Mouse (Mus musculus) spleen, adult 12 weeks (tissue): ENCODE data around the gene Ing1.
A peak's percentile ranks its signal among the peaks of the same experiment; 100 is the strongest.

Experiments used
- DNase-seq: peaks from one replicate; pipeline ENCODE4 v3.0.0; 2022; ENCODE audit warnings: low spot score

Gene Ing1

DNA sequence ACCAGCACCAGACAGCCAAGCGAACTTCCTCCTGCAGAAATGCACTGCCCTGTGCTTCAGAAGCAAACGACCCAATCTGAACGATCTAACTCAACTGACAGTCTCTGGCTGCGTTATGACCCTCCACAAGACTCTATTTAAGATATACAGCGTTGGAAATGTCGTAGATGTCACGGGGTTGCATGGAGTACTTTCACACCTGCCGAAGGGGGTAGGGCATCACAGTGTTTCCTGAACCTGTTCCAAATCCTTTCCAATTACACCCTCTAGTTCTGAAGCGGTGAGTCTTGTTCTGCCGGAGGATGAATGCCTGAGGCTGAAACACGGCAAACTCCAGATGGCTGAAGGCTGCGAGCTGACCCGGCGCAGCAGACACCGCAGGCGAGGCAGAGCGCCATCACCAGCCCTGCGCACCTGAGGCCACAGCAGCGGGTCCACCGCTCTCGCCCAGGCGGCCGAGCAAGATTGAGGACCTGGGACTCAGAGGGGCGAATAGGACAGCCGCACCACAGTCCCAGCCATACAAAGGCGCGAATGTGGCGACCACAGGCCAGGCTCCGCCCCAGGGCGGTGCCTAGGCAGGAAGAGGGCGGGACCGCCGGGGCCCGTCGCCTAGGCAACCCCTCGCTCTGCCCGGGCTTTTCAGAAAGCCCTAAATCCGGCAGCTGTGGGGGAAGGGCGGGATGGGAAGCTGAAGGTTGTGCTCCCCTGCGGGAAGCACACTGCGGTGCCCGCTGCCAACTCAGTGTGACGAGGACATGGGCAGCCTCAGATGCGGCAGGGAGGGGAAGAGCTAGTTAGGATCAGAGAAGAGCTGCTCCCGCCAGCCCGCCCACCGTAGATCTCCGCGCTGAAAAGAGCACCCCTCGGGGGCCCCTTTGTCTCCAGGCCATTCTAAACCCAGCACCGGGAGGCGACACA lies at the start of gene Ing1:
Gene Ing1 (plus strand): TSS at position 773 of the 921 bp plus-strand sequence.
- DNase-seq: peak; percentile 95

DNA sequence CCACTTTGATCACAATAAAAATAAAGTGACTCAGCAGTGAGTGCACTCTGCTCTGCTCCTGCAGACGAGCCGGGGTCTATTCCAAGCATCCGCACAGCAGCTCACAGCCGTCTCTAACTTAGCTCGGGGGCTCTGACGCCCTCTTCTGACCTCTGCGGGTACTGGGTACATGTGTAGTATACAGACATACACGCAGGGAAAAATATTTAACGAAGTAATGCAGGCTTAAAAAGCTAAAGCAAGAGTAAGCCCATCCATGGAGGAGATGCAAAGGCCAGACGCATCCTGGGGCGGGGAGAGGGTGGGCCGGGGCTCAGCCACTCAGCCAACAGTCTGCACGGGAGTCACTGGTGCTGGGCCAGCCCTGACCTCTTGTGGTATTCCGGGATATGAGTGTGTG lies 49.3 kb upstream of the Ing1 start:
- DNase-seq: no peak

DNA sequence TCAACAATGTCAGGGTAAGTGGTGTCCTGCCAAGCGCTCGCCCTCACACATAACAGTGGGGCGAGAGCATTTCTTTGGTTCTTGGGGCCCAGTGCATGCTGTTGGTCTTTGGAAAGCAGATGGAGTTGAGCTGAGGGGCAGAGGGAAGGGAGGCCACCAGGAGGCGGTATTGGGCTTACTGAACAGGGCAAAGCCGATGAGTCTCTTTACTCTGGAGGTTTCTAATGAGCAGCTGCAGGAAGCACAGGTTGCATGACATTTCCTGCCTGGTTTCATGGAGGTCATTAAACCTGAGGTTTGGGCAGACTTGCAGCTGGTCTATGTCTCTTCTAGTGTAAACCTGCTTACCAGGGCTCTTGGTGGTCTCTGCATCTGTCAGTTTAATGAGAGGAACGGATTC lies 48.6 kb upstream of the Ing1 start:
- peak; percentile 38 for DNase-seq

DNA sequence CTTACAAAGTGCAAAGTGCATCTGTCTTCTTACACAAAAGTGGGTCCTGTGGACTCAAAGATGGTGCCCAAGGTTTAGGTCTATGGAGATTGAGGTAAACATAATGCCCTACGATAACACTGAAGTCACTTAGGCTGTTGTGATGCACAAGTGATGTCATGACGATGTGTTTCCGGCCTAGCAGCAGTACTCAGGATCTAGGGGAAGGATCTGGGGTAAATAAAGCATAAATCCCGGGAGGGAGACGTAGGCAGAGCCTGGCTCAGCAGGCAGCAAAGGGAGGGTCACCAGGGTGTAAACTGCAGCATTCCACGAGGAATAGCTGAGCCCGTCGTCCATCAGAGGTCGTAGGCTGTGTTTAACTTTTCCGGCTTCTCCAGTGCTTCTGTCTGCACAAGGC lies 46.5 kb upstream of the Ing1 start:
- no peak for DNase-seq

DNA sequence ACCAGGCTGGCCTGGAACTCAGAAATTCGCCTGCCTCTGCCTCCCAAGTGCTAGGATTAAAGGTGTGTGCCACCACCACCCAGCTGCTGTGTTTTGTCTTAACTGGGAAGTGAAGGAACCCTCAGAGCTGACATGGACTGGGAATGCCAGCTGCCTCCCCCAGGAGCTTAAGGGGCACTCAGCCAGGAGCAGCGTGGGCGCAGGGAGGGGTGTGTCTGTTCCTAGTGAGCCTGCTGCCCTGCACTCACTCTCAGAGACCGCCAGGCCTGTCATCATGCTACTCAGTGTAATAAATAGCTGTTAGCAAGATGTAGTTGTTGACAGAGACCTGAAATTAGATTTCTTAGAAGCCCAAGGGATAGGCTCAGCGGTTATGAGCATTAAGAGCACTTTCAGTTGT lies 44.4 kb upstream of the Ing1 start:
- no peak for DNase-seq

DNA sequence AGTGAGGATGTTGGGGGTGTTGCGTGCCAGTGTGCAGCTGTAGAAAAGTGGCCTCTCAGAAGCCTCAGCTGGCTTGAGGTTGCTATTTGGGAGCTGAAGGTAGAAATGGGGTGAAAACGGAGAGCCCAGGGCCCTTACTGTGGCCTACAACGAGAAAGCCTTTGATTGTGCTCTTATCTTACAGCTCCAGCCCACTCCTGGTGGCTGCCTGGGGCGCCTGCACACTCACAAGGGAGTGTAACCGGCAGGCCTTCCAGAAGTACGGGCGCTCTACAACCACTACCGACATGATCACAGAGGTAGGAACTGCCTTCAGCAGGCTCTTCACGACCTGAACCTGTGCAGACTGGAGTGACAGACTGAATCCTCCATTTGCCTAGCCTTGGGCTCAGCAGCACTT lies 42.7 kb upstream of the Ing1 start:
- DNase-seq: no peak

DNA sequence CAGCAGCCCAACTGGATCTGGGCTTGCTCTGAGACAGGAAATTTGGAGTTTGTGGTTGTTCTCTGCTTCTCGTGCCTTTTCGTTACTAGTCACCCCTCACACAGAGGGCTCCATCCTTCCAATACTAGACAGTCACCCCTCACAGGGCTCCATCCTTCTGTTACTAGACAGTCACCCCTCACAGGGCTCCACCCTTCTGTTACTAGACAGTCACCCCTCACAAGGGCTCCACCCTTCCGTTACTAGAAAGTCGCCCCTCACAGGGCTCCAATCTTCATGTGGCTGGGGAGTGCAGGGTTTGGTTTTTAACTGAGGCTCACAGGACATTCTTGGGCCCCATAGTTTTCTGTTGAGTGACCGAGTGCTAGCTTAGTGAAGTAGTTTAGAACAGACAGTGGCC lies 42.1 kb upstream of the Ing1 start:
- no peak for DNase-seq

DNA sequence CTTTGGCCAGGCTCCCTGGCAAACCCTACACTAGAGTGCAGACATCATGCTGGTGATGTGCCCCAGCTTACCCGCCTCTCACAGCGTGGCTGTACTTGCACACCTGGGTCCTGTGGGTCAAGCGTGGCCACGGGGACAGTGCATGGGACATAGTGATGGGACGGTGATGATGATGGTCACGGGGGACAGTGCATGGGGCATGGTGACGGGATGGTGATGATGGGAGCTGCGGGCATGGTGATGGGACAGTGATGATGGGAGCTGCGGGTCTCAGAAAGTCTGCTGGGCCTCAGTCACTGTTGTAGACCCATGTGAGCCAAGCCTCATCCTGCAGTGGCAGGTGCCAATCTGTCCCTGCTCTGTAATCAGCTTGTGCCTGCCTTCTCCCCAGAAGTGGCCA lies 39.1 kb upstream of the Ing1 start:
- no peak for DNase-seq

DNA sequence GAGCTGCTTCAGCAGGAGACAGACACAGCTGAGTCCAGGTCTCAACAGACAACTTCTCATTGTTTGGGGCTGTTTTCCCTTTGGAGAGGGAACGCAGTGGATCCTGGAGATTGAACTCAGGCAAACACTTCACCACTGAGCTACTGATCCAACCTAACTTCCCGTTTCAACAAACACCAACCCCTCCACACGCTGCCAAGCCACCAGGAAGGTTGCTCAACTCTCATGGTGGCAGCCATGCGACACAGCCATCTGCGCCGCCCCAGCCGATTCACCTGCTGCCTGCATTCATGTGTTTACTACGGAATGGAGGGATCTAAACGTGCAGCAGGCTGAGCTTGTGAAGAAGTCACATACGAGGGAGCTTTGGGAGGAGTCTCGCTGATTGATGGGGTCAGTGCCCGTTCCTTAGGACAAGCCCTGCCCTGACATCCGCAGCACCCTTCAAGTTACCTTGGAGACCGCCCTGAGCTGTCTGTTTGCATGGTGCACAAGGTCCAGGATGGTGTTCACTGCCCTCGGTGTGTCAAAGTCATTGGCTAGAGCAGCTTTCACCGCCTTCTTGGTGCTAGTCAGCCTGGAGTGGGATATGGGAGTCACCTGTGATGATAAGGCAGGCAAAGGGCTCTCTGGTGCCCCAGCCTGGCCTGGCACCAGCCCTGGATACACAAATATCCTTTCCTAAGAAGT lies 37.9 kb upstream of the Ing1 start:
- DNase-seq: no peak

DNA sequence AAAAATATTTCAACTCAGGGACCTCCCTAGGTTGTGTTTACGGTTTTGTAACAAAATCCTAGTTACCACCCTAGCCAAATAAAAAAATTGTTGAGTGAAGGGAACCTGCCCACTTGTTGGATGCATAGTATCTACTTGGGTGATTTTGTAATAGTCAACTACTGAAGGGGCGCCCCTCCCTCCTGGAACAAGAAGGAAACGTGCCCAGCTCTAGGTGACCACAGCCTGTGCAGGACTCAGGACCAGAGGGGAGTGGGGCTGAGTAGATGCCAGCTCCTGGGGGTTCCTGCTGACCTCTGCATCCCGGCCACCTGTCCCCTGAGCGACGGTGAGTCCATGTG lies 37.3 kb upstream of the Ing1 start:
- no peak for DNase-seq

DNA sequence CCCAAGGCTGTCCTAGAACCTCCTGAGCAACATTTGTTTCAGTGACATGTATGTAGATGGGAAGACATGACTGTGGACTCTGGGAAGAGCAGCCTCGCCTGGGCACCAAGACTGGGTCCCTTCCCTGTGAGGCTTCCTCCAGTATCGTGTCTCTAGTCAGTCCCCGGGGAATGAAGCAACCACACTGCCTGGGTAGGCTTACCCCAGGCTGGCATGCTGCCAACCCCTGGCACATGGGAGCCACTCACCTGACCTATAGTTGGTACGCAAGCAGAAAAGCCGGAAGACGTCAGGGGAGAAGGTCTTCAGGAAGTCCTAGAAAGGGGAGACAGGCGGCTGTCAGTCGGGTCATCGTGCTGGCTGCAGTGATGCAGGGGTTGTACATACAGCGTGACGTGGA lies 36.7 kb upstream of the Ing1 start:
- DNase-seq: no peak

DNA sequence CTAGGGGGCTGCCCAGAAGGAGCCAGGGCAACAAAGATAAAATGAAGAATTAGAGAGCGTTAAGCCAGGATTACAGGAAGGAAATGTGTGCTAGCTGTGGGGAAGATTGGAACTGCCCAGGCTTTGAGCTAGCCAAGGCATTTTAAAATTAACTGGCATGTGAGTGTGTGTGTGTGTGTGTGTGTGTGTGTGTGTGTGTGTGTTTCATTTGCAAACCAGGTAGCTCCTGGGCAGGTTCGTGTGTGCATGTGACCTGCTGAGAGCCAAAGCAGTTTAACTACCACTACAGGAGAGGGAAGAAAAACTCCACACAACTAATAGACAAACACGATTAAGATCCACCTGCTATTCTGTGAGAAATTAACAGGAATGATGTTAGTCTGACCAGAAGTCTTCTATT lies 32.0 kb upstream of the Ing1 start:
- no peak for DNase-seq

DNA sequence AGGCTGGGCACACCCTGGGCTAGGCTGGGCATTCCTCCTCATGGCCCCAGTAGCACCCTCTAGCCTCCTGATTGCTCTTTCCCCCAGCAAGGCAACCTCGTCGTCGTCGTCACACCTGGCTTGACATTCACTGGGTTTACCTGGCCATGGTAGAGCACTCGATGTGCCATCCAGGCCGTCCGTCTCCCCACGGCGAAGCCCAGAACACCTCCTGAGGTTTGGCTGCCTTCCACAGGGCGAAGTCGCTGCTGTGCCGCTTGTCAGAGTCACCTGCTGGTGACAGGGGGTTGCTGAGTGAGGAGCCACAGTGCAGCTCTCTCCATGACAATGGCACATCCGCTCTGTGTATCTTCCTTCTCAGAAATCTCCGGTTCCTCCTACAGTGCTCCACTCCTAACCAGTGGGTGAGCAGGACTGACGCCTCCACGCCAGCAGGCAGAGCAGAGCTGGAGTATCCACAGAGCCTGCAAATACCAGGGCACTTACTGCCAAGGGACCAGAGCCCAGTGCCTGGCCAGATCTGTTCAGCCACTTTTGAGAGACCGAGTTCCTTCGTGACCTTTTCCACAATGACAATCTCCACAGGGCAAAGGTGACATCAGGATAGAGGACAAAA lies 25.1 kb upstream of the Ing1 start:
- no peak for DNase-seq

DNA sequence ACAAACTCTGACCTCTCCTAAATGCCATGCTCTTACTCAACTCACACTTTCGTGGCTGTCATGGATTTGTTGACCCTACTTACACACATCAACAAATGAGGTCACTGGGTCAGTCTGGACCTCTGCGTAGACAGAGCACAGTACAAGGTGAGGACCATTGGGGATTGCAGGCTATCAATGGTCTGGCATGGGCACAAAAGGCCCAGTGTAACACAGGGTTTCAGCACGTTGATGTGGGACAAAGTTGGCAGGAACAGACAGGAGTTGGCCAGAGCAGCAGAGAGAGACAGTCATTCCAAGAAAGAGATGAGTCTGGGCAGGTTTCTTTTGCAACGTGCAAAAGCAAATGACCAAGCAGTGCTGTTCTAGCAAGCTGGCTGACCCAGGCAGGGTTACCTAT lies 24.5 kb upstream of the Ing1 start:
- DNase-seq: no peak

DNA sequence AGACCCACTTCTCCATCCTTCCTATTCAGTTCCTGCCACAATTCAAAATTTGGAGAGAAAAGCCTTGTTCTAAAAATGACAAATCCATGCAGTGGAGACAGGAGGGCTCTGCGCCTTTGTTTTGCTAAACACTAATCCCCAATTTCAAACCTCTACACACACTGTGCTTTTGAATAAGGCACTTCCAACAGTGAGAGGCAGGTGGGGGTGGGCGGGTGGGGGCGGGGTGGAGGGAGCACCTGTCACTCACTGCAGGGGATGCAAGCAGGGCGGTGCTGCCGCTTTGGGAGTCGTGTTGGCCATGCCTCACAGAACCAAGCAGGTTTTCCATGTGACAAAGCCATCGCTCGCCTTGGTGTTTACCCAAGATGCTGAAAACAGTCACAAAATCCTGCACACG lies 20.9 kb upstream of the Ing1 start:
- no peak for DNase-seq

DNA sequence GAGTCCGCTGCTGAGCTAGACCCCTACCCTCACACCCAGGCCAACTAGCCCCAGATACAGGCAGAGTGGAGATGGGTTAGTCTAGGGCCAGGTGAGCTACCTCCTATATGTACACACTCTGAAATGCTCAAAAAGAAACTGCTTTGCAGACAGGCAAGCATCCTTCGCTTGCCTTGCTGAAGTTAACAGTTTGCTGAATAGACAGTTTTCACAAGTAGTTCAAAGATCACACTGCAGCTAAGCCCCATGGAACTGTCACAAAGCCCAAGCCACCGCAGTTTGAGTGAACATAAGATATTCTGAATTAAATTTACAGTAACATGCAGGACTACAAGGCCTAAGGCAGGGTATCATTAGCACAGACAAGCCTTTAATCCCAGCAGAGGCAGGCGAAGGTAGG lies 16.3 kb upstream of the Ing1 start:
- DNase-seq: no peak

DNA sequence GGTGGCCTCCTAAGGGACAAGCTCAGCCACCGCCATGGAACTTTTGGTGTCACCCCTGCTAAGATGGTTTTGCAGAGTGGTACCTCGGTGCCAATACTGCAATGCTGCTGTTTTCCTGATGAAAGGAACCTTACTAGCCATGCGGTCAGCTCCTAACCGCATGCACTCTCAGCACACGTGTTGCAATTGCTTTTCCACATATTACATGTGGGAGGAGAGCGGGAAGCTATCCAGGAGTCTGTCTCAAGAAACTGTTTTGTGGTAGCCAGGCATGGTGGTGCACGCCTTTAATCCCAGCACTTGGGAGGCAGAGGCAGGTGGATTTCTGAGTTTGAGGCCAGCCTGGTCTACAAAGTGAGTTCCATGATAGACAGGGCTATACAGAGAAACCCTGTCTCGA lies 15.2 kb upstream of the Ing1 start:
- no peak for DNase-seq

DNA sequence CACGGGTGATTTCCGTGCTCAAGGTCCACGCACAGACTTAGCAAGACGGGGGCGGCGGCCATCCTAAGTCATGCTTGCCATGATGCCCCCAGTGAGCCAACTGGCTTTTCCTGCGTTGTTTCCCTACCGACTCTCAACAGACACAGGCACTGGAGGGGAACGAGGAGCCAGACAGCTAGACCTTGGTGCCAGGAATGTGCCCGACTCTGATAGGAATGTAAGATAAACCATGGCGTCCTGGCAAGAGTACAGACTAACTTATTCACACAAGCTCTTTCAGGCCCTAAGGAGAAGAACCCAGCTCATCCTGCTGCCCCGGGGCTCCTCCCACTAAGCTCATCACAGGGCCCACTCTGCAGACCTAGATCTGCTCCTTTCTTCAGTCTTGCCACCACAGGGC lies 13.3 kb upstream of the Ing1 start:
- no peak for DNase-seq

DNA sequence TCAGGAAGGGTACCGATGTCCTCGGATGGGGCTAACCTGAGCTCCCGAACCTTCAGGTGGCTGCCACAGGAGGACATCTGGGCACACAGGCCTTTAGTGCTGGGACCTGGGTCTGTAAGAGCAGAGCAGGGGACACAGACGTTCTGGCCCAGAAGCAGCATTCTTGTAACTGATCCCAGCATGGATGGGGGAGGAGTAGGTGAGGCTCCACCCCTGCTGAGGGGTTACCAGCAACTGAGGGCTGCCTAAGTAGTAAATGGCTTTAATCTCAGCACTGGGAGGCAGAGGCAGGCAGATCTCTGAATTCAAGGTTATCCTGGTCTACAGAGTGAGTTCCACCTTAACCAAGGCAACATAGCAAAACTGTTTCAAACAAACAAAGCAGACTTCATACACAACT lies 12.5 kb upstream of the Ing1 start:
- DNase-seq: no peak

DNA sequence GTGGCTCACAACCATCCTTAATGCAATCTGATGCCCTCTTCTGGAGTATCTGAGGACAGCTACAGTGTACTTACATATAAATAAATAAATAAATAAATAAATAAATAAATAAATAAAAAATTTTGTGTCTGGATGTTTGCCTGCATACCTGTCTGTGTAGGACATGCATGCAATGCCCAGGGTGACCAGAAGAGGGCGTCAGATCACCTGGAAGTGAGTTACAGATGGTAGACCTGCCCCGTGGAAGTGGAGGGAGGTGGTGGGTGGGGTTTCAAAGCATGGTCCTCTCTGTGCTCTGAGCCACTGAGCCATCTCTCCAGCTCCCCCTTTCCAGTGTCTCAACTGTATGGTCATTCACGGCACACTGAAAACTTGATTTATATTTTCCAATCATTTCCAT lies 11.0 kb upstream of the Ing1 start:
- peak; percentile 51 for DNase-seq

DNA sequence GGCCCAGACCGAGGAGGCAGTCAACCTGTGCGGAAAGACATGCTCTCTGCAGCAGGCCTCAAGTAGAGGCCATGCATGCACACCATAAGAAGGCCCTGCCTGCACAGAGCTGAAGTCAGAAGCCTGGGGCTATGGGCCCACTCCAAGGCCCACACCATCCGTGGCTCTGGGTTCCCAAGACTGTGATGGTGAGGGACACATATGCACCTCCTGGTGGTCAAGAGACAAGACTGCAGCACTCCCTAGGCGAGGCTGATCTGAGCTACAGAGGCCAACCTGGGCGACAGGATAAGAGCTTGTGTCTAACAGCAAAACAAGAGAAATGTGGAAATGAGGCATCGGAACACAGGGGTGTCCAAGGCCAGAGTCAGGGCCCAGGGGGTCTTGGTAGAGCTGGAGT lies 8.3 kb upstream of the Ing1 start:
- DNase-seq: no peak

DNA sequence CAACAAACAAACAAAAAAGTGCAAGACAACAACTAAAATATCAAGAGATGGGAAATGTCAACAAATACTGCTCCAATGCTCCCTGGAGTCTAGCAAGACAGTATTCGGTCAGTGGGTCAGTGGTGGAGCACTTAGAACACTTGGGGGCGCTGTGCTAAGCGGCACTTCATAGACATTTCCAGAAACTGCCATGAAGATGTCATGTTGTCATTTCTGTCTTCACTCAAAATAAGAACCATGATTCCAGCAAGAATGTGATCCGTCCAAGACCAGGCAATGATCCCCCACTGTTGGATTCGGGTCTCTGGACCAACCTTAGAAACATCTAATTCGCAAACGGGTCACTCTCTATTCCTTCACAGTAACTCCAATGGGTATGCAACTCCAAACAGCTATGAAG lies 5.7 kb upstream of the Ing1 start:
- DNase-seq: peak; percentile 58

DNA sequence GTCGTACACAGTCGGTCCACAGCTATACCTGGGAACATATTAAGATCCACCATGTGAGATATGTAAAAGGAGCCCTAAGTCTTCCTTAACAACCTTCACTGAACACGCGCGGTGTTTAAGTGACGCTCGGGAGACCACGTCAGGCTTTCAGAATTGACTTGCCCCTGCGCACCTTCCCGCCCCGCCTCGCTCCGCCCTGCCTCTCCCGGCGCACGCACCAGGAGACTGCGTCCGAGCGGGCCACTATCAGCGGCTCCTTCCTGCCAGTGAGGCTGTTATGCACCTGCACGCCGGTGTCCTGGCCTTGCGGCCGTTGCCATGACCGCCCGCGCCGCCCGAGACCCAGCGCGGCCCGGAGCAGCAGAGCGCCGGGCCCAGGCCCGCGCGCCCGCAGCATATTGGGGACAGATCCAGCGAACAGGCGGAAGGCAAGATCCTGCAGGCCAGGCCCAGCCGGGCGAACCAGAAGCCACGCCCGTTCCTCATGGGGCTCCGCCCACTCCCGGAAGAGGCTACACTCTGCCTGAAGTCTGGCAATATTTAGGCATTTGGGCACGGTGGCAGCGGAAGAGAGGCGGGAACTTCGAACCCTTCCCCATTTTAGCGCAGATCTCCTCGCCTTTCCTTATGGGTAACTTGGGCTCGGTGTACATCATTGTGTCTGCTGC lies 5.0 kb upstream of the Ing1 start, which contains the start of gene Cars2:
Gene Cars2 (minus strand): TSS at position 503 of the 668 bp plus-strand sequence.
- DNase-seq: peak; percentile 93
